In the genomic region with DNA sequence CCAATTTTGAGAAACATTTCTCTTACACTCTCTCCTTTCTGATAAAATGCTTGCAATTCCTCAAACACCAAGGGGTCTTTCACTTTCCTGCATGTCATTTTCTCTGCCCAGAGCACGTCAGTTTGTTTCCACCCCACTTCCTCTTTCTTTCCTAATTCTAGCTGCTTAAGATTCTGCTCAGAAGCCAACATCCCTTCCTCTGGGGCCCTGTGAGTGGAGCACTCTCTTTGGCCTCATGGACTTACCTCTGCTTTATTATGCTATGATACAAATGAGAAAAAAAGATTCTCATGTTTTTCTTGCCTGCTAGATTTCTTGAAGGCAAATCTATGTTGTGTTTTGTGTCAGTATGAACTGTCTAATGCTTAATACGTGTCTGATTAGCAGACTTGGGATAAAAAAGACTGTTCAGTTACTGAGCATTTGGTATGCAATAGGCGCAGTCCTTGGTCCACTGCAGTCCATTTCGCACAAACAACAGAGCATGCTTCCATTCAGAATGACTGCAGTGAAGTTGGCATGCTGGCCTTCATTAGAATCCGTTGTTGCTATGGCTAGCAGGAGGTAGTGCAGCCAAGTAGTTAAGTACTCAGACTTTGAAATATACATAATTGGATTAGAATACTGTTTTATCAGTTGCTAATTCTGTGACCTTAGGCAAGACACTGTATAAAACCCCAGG, we compare ENCODE assay signal across 9 mouse cellular contexts.
DNase-seq lines count a peak whose midpoint lies in the region; ATAC-seq and TF ChIP-seq lines count a peak whose summit lies in the region.
"Had no signal": no experiment of that assay in that cellular context is flagged by ENCODE, and none has a peak within 500 bp of the region (broad histone marks: within the 10 kb centered on the region; RNA-seq: fewer than 3 reads in every experiment).

No protein-coding gene starts in this region.

- ATAC-seq in limb, embryonic 15.5 days (ENCODE audit: insufficient number of reproducible peaks, low FRiP score, low TSS enrichment, low read depth), result no peak
- ATAC-seq in heart, embryonic 15.5 days (replicated peaks; ENCODE audit: insufficient number of reproducible peaks, insufficient read depth, low FRiP score, low read depth), result no peak
- peak; percentile 85 for ATAC-seq in midbrain, embryonic 16.5 days

- H3K27me3 ChIP-seq in limb, embryonic 15.5 days, result no peaks in the 10 kb centered on the region
- H3K27me3 ChIP-seq in limb, embryonic 10.5 days (ENCODE audit: low read depth, poor library complexity, severe bottlenecking), result no peaks in the 10 kb centered on the region
- H3K27me3 ChIP-seq in cerebellum, adult 2 months (ENCODE audit: control insufficient read depth, insufficient read depth, low read length), result no peaks in the 10 kb centered on the region
- H3K27me3 ChIP-seq in heart, embryonic 15.5 days, result no peaks in the 10 kb centered on the region
- no peaks in the 10 kb centered on the region for H3K27me3 ChIP-seq in midbrain, embryonic 16.5 days (ENCODE audit: control insufficient read depth, insufficient read depth, low read depth, low read length)

- WGBS in limb, embryonic 15.5 days, result 65% methylated on average over 5 of the region's 5 CpGs
- 79% methylated on average over 5 of the region's 5 CpGs for WGBS in limb, embryonic 10.5 days
- 25% methylated on average over 5 of the region's 5 CpGs for WGBS in cerebellum, adult 2 months
- WGBS in heart, embryonic 15.5 days, result 70% methylated on average over 5 of the region's 5 CpGs
- whole genome bisulfite sequencing in midbrain, embryonic 16.5 days, result 18% methylated on average over 5 of the region's 5 CpGs

- H3K27ac ChIP-seq in limb, embryonic 15.5 days, result peak overlapping the region; percentile 8; the same call in 1 of the 2 replicates
- no peak overlapping the region for H3K27ac ChIP-seq in limb, embryonic 10.5 days
- H3K27ac ChIP-seq in cerebellum, adult 2 months (ENCODE audit: insufficient read depth, low read length), result peak overlapping the region; percentile 68; the same call in 1 of the 2 replicates
- H3K27ac ChIP-seq in heart, embryonic 15.5 days, result peak overlapping the region; percentile 50; the same call in 1 of the 2 replicates
- peak overlapping the region; percentile 6; the same call in 1 of the 2 replicates for H3K27ac ChIP-seq in midbrain, embryonic 16.5 days (ENCODE audit: low read length)

- H3K4me2 ChIP-seq in limb, embryonic 15.5 days, result no peak overlapping the region
- no peak overlapping the region for H3K4me2 ChIP-seq in heart, embryonic 15.5 days
- no peak overlapping the region for H3K4me2 ChIP-seq in midbrain, embryonic 16.5 days (ENCODE audit: low read length)

- no peak for DNase-seq in limb, embryonic 10.5 days (ENCODE audit: low spot score)
- peak; percentile 37 to 61 for DNase-seq in cerebellum, adult 2 months
- no peak for DNase-seq in adrenal gland, adult 8-10 months
- DNase-seq in lung, postnatal 36 days, result no peak
- no peak for DNase-seq in left cerebral cortex, adult 11 months (ENCODE audit: low spot score)
- DNase-seq: thymus, postnatal 36 days had no signal

- TF ChIP-seq CTCF in cerebellum, adult 2 months (IDR thresholded peaks at IDR 0.05; ENCODE audit: borderline replicate concordance, insufficient read depth, low read depth, low read length), result no peak

- no peaks in the 10 kb centered on the region for H3K9me3 ChIP-seq in limb, embryonic 15.5 days
- H3K9me3 ChIP-seq in limb, embryonic 10.5 days (replicated peaks), result no peaks in the 10 kb centered on the region
- no peaks in the 10 kb centered on the region for H3K9me3 ChIP-seq in heart, embryonic 15.5 days (replicated peaks)
- no peaks in the 10 kb centered on the region for H3K9me3 ChIP-seq in midbrain, embryonic 16.5 days (replicated peaks; ENCODE audit: control insufficient read depth, low read length, poor library complexity, severe bottlenecking)

- no peak for TF ChIP-seq POLR2A in cerebellum, adult 2 months (IDR thresholded peaks at IDR 0.05; ENCODE audit: borderline replicate concordance, insufficient read depth, low read length)

- H3K4me3 ChIP-seq in limb, embryonic 15.5 days, result no peak overlapping the region
- H3K4me3 ChIP-seq in limb, embryonic 10.5 days, result no peak overlapping the region
- no peak overlapping the region for H3K4me3 ChIP-seq in cerebellum, adult 2 months (replicated peaks; ENCODE audit: insufficient read depth, low read depth, low read length)
- H3K4me3 ChIP-seq in heart, embryonic 15.5 days, result no peak overlapping the region
- H3K4me3 ChIP-seq in midbrain, embryonic 16.5 days (ENCODE audit: low read depth, low read length), result no peak overlapping the region

- peaks cover 7% of the 10 kb centered on the region; the same call in 1 of the 2 replicates for H3K4me1 ChIP-seq in limb, embryonic 15.5 days
- H3K4me1 ChIP-seq in limb, embryonic 10.5 days, result no peaks in the 10 kb centered on the region
- peaks cover 10% of the 10 kb centered on the region; the same call in 1 of the 2 replicates for H3K4me1 ChIP-seq in cerebellum, adult 2 months (ENCODE audit: control insufficient read depth, insufficient read depth, low read length)
- H3K4me1 ChIP-seq in heart, embryonic 15.5 days (replicated peaks), result peaks cover 16% of the 10 kb centered on the region
- peaks cover 3% of the 10 kb centered on the region; the same call in 1 of the 2 replicates for H3K4me1 ChIP-seq in midbrain, embryonic 16.5 days (ENCODE audit: control insufficient read depth, insufficient read depth, low read length)

- H3K9ac ChIP-seq in limb, embryonic 15.5 days, result no peak overlapping the region
- H3K9ac ChIP-seq in heart, embryonic 15.5 days, result no peak overlapping the region
- no peak overlapping the region for H3K9ac ChIP-seq in midbrain, embryonic 16.5 days (ENCODE audit: low read depth, low read length)

- H3K36me3 ChIP-seq in limb, embryonic 15.5 days, result no peaks in the 10 kb centered on the region
- no peaks in the 10 kb centered on the region for H3K36me3 ChIP-seq in limb, embryonic 10.5 days
- no peaks in the 10 kb centered on the region for H3K36me3 ChIP-seq in heart, embryonic 15.5 days
- H3K36me3 ChIP-seq in midbrain, embryonic 16.5 days (ENCODE audit: control insufficient read depth, insufficient read depth, low read length), result no peaks in the 10 kb centered on the region

Comparison
In these comparisons a context has a peak if more than half of its experiments do, and no peak if none do; other contexts are left out.
1. DNase-seq: peak in cerebellum, adult 2 months (2 of 2); none in limb, embryonic 10.5 days (single experiment), adrenal gland, adult 8-10 months (single experiment), lung, postnatal 36 days (single experiment) and left cerebral cortex, adult 11 months (single experiment).